Mouse (Mus musculus): Measurements from ENCODE around the gene Slc6a11. TPM values are rescaled to one million over a fixed set of nuclear protein-coding genes. Genes with fewer than 3 reads are reported as not detected.

Gene Slc6a11
- polyA plus RNA-seq, 1 experiment from 2014 or later: 0.91 TPM

DNA sequence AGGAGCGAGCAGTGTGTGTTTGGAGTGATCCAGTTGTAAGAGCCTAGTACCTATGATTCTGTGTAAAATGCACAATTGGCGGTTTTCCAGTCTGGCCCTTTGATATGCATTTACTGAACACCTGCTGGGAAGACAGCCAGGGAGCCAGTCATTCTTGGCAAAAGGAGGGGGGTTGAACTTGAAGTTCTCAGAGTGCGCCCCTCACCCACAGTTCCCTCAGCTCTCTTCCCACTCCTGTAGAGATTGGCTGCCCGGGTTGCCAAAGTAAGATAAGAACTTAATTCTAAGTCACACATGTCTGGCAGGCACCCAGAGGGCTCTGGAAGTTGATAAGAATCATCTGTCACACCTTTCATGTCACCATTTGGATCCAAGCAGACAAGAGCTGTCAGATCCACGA, 133.4 kb downstream of the Slc6a11 start:
- no peaks in the 10 kb centered on the region for H3K27me3 ChIP-seq (ENCODE audit: control insufficient read depth, insufficient read depth, low read length)
- H3K27ac ChIP-seq (ENCODE audit: low read depth, low read length): no peak overlapping the region
- WGBS: 66% methylated on average over 5 of the region's 5 CpGs
- no peak for DNase-seq (ENCODE audit: low spot score)
- no peak for ATAC-seq (ENCODE audit: low FRiP score)
- no peak overlapping the region for H3K4me3 ChIP-seq (ENCODE audit: low read depth, low read length)
- no peak overlapping the region for H3K4me2 ChIP-seq (replicated peaks; ENCODE audit: low read depth, low read length)
- no peak overlapping the region for H3K9ac ChIP-seq (ENCODE audit: low read depth, low read length)
- no peaks in the 10 kb centered on the region for H3K9me3 ChIP-seq (ENCODE audit: control insufficient read depth, low read length)
- H3K36me3 ChIP-seq (ENCODE audit: control insufficient read depth, insufficient read depth, low read length): no peaks in the 10 kb centered on the region
- peaks cover 2% of the 10 kb centered on the region; the same call in 1 of the 2 replicates for H3K4me1 ChIP-seq (replicated peaks; ENCODE audit: control insufficient read depth, insufficient read depth, low read length)

DNA sequence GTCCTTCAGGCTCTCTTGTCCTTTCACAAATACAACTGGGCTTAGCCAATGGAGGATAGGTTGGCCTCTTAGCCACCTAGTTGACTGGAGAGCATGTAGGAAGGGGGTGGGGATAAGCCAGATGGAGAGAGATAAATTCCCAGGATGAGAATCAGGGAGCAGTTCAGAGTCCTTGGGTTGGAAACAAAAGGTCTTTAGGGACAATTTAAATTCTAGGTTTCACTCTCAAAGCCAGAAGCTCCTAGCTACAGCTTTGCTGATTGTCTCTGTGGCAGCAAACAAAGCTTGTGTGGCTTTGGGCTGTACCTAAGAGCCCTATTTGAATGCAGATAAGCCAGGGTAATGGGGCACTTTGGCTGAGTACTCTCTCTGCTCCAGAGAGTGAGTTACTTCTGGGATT, 135.2 kb downstream of the Slc6a11 start:
- no peaks in the 10 kb centered on the region for H3K9me3 ChIP-seq (ENCODE audit: control insufficient read depth, low read length)
- no peaks in the 10 kb centered on the region for H3K36me3 ChIP-seq (ENCODE audit: control insufficient read depth, insufficient read depth, low read length)
- H3K9ac ChIP-seq (ENCODE audit: low read depth, low read length): no peak overlapping the region
- no peak overlapping the region for H3K4me2 ChIP-seq (replicated peaks; ENCODE audit: low read depth, low read length)
- H3K4me3 ChIP-seq (ENCODE audit: low read depth, low read length): no peak overlapping the region
- no peak for ATAC-seq (ENCODE audit: low FRiP score)
- peaks cover 2% of the 10 kb centered on the region; the same call in 1 of the 2 replicates for H3K4me1 ChIP-seq (replicated peaks; ENCODE audit: control insufficient read depth, insufficient read depth, low read length)
- no peak overlapping the region for H3K27ac ChIP-seq (ENCODE audit: low read depth, low read length)
- H3K27me3 ChIP-seq (ENCODE audit: control insufficient read depth, insufficient read depth, low read length): no peaks in the 10 kb centered on the region
- no peak for DNase-seq (ENCODE audit: low spot score)

GRCm38 (mm10) chr6:114267979-114268378, 136.9 kb downstream of the Slc6a11 start:
- no peak overlapping the region for H3K9ac ChIP-seq (ENCODE audit: low read depth, low read length)
- no peaks in the 10 kb centered on the region for H3K27me3 ChIP-seq (ENCODE audit: control insufficient read depth, insufficient read depth, low read length)
- no peaks in the 10 kb centered on the region for H3K4me1 ChIP-seq (replicated peaks; ENCODE audit: control insufficient read depth, insufficient read depth, low read length)
- H3K9me3 ChIP-seq (ENCODE audit: control insufficient read depth, low read length): no peaks in the 10 kb centered on the region
- DNase-seq (ENCODE audit: low spot score) (no peak), ATAC-seq (ENCODE audit: low FRiP score) (no peak)
- no peaks in the 10 kb centered on the region for H3K36me3 ChIP-seq (ENCODE audit: control insufficient read depth, insufficient read depth, low read length)
- no peak overlapping the region for H3K4me3 ChIP-seq (ENCODE audit: low read depth, low read length)
- H3K27ac ChIP-seq (ENCODE audit: low read depth, low read length): no peak overlapping the region
- 35% methylated on average over 4 of the region's 4 CpGs for WGBS
- no peak overlapping the region for H3K4me2 ChIP-seq (replicated peaks; ENCODE audit: low read depth, low read length)

- Histone ChIP-seq H3K9me3 (ENCODE audit: control insufficient read depth, low read length) (no peaks in the 10 kb centered on the region), H3K4me1 (replicated peaks; ENCODE audit: control insufficient read depth, insufficient read depth, low read length) (no peaks in the 10 kb centered on the region), H3K9ac (ENCODE audit: low read depth, low read length) (no peak overlapping the region), H3K4me3 (ENCODE audit: low read depth, low read length) (no peak overlapping the region), H3K27me3 (ENCODE audit: control insufficient read depth, insufficient read depth, low read length) (no peaks in the 10 kb centered on the region), H3K27ac (ENCODE audit: low read depth, low read length) (no peak overlapping the region), H3K36me3 (ENCODE audit: control insufficient read depth, insufficient read depth, low read length) (no peaks in the 10 kb centered on the region), H3K4me2 (replicated peaks; ENCODE audit: low read depth, low read length) (no peak overlapping the region)
- DNase-seq (ENCODE audit: low spot score) (no peak), ATAC-seq (ENCODE audit: low FRiP score) (no peak)
- 85% methylated on average over 2 of the region's 2 CpGs for WGBS
Measured at GRCm38 (mm10) chr6:114269589-114269988, 138.5 kb downstream of the Slc6a11 start.

DNA sequence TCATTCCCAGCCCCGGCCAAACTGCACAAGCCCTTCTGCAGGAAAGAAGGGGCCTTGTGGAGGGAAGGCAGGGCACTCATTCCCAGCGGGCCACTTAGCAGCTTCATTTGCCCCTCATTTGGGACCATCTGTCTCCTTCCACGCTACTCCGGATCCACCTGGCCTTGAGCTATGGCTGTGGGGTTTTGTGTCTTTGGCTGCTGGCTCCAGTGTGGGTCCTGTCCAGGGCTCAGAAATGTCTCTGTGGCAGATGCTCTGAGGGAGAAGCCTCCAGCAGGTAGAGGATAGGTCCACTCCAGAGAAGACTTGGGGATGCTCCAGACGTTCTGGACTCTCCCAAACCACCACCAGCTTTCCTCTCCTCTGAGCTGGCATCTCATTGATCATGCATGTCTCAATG, 139.8 kb downstream of the Slc6a11 start:
- H3K9ac ChIP-seq (ENCODE audit: low read depth, low read length): no peak overlapping the region
- no peaks in the 10 kb centered on the region for H3K9me3 ChIP-seq (ENCODE audit: control insufficient read depth, low read length)
- H3K4me1 ChIP-seq (replicated peaks; ENCODE audit: control insufficient read depth, insufficient read depth, low read length): no peaks in the 10 kb centered on the region
- WGBS: 59% methylated on average over 5 of the region's 5 CpGs
- no peak overlapping the region for H3K4me3 ChIP-seq (ENCODE audit: low read depth, low read length)
- H3K27ac ChIP-seq (ENCODE audit: low read depth, low read length): no peak overlapping the region
- no peak overlapping the region for H3K4me2 ChIP-seq (replicated peaks; ENCODE audit: low read depth, low read length)
- H3K27me3 ChIP-seq (ENCODE audit: control insufficient read depth, insufficient read depth, low read length): no peaks in the 10 kb centered on the region
- DNase-seq (ENCODE audit: low spot score) (no peak), ATAC-seq (ENCODE audit: low FRiP score) (no peak)
- H3K36me3 ChIP-seq (ENCODE audit: control insufficient read depth, insufficient read depth, low read length): no peaks in the 10 kb centered on the region

DNA sequence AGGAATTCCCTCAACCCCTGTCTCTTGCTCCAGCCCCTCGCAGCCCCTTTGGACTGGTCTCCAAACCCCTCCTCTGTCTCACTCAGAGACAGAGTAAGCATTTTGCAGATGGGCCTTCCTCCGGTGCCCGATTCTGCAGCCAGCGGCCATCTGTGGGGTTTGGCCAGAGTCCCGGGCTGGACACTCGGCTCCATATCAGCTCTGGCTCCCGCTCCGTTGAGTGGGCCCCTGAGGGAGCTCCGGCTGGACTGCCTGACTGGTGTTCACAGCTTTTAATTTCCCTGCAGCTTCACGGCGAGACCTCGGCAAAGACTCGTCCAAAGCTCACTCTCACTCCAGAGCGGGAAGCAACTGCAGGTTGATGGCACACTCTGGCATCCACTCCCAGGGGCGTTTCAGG, 141.2 kb downstream of the Slc6a11 start:
- no peaks in the 10 kb centered on the region for H3K4me1 ChIP-seq (replicated peaks; ENCODE audit: control insufficient read depth, insufficient read depth, low read length)
- H3K4me2 ChIP-seq (replicated peaks; ENCODE audit: low read depth, low read length): no peak overlapping the region
- H3K9me3 ChIP-seq (ENCODE audit: control insufficient read depth, low read length): no peaks in the 10 kb centered on the region
- no peak overlapping the region for H3K4me3 ChIP-seq (ENCODE audit: low read depth, low read length)
- no peaks in the 10 kb centered on the region for H3K36me3 ChIP-seq (ENCODE audit: control insufficient read depth, insufficient read depth, low read length)
- no peaks in the 10 kb centered on the region for H3K27me3 ChIP-seq (ENCODE audit: control insufficient read depth, insufficient read depth, low read length)
- ATAC-seq (ENCODE audit: low FRiP score) (no peak), DNase-seq (ENCODE audit: low spot score) (no peak)
- WGBS: 85% methylated on average over 15 of the region's 15 CpGs
- H3K9ac ChIP-seq (ENCODE audit: low read depth, low read length): no peak overlapping the region
- no peak overlapping the region for H3K27ac ChIP-seq (ENCODE audit: low read depth, low read length)

GRCm38 (mm10) chr6:114273997-114274728, 143.1 kb downstream of the Slc6a11 start:
- Histone ChIP-seq H3K9ac (ENCODE audit: low read depth, low read length) (no peak overlapping the region), H3K36me3 (ENCODE audit: control insufficient read depth, insufficient read depth, low read length) (no peaks in the 10 kb centered on the region), H3K27me3 (ENCODE audit: control insufficient read depth, insufficient read depth, low read length) (no peaks in the 10 kb centered on the region), H3K9me3 (ENCODE audit: control insufficient read depth, low read length) (no peaks in the 10 kb centered on the region), H3K4me2 (replicated peaks; ENCODE audit: low read depth, low read length) (no peak overlapping the region), H3K4me1 (replicated peaks; ENCODE audit: control insufficient read depth, insufficient read depth, low read length) (no peaks in the 10 kb centered on the region), H3K27ac (ENCODE audit: low read depth, low read length) (no peak overlapping the region), H3K4me3 (ENCODE audit: low read depth, low read length) (no peak overlapping the region)
- 68% methylated on average over 14 of the region's 14 CpGs for WGBS
- DNase-seq (ENCODE audit: low spot score) (no peak), ATAC-seq (ENCODE audit: low FRiP score) (peak; percentile 60)

DNA sequence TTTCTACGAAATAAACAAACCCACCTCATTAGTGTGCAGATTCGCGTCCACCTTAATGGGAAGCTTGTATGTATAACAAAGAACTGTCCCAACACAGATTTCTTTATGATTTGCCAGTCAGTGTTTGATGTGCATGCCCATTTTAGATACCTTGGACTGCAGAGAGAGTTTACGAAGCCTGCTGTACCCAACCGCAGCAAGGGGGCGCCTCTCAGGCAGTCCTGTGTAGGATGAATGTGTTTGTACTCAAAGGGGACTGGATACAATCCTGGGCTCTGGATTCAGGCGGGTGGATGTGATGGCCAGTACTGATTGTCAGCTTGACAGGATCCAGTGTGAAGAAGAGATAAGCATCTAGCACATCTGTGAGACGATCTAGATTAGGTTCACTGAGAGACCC, 144.8 kb downstream of the Slc6a11 start:
- no peak overlapping the region for H3K9ac ChIP-seq (ENCODE audit: low read depth, low read length)
- H3K9me3 ChIP-seq (ENCODE audit: control insufficient read depth, low read length): no peaks in the 10 kb centered on the region
- ATAC-seq (ENCODE audit: low FRiP score) (no peak), DNase-seq (ENCODE audit: low spot score) (no peak)
- no peak overlapping the region for H3K27ac ChIP-seq (ENCODE audit: low read depth, low read length)
- H3K4me1 ChIP-seq (replicated peaks; ENCODE audit: control insufficient read depth, insufficient read depth, low read length): no peaks in the 10 kb centered on the region
- 0 out of 2 replicates have a peak, but pooled peaks cover 2% of the 10 kb centered on the region for H3K27me3 ChIP-seq (ENCODE audit: control insufficient read depth, insufficient read depth, low read length)
- no peak overlapping the region for H3K4me3 ChIP-seq (ENCODE audit: low read depth, low read length)
- no peaks in the 10 kb centered on the region for H3K36me3 ChIP-seq (ENCODE audit: control insufficient read depth, insufficient read depth, low read length)
- no peak overlapping the region for H3K4me2 ChIP-seq (replicated peaks; ENCODE audit: low read depth, low read length)
- 67% methylated on average over 8 of the region's 8 CpGs for WGBS
